Mouse (Mus musculus) thymus, postnatal 0 days (tissue): ENCODE measurements around the gene Ppara. TPM values are rescaled to one million over a fixed set of nuclear protein-coding genes. Genes with fewer than 3 reads are reported as not detected.

Source experiments
- DNase-seq: peaks from one replicate; pipeline ENCODE4 v3.0.0-alpha.2; 2015; ENCODE audit warnings: low spot score
- polyA plus RNA-seq: library from polyadenylated mRNA; unstranded; fragments of >200 nt; fragmentation: Nextera tagmentation; extraction: Ambion mirVana; gene quantifications from 2 replicates; pipeline ENCODE4 v1.2.1, GENCODE M21; 2015

Ppara gene
- polyA plus RNA-seq = 0.48 and 0.72 TPM in 2 replicates

- DNase-seq = no peak
These were observed at the start of gene Ppara for GRCm38 (mm10) chr15:85734571-85735033. Gene Ppara (plus strand): TSS chr15:85734983.

- no peak for DNase-seq
These were observed 48.0 kb upstream of the Ppara start for GRCm38 (mm10) chr15:85686641-85687395.

- no peak for DNase-seq
These were observed 47.0 kb upstream of the Ppara start for GRCm38 (mm10) chr15:85687630-85688410.

GRCm38 (mm10) chr15:85688734-85689133, 46.0 kb upstream of the Ppara start:
- no peak for DNase-seq

GRCm38 (mm10) chr15:85689523-85689922, 45.3 kb upstream of the Ppara start:
- DNase-seq = no peak

- no peak for DNase-seq
These were observed 44.7 kb upstream of the Ppara start for GRCm38 (mm10) chr15:85690058-85690457.

GRCm38 (mm10) chr15:85690875-85691274, 43.9 kb upstream of the Ppara start:
- DNase-seq = no peak

GRCm38 (mm10) chr15:85693115-85693514, 41.7 kb upstream of the Ppara start:
- DNase-seq = no peak

GRCm38 (mm10) chr15:85693819-85694218, 41.0 kb upstream of the Ppara start:
- no peak for DNase-seq

- no peak for DNase-seq
These were observed 40.4 kb upstream of the Ppara start for GRCm38 (mm10) chr15:85694379-85694778.

- DNase-seq = no peak
These were observed 39.5 kb upstream of the Ppara start for GRCm38 (mm10) chr15:85695304-85695703.

GRCm38 (mm10) chr15:85698345-85699034, 36.3 kb upstream of the Ppara start:
- no peak for DNase-seq

- no peak for DNase-seq
These were observed 35.3 kb upstream of the Ppara start for GRCm38 (mm10) chr15:85699452-85699851.

GRCm38 (mm10) chr15:85699862-85700501, 34.8 kb upstream of the Ppara start:
- DNase-seq = no peak

GRCm38 (mm10) chr15:85700716-85701115, 34.1 kb upstream of the Ppara start:
- no peak for DNase-seq

- no peak for DNase-seq
These were observed 33.5 kb upstream of the Ppara start for GRCm38 (mm10) chr15:85701128-85701930.

- no peak for DNase-seq
These were observed 32.3 kb upstream of the Ppara start for GRCm38 (mm10) chr15:85702411-85702951.

GRCm38 (mm10) chr15:85703194-85703641, 31.6 kb upstream of the Ppara start:
- DNase-seq = no peak

- DNase-seq = no peak
These were observed 30.9 kb upstream of the Ppara start for GRCm38 (mm10) chr15:85703858-85704257.
